Mouse (Mus musculus) erythroblast, embryonic 14.5 days (primary cell): ENCODE measurements around the gene AC134908.4. TPM values are rescaled to one million over a fixed set of nuclear protein-coding genes. Genes with fewer than 3 reads are reported as not detected.

Experiments
- H3K27me3 ChIP-seq: 2 replicates; pipeline ENCODE4 v1.6.1; 2012; ENCODE audit warnings: inconsistent platforms; ENCODE audit not compliant: control insufficient read depth
- H3K36me3 ChIP-seq: 2 replicates; pipeline ENCODE4 v1.6.1; 2012; ENCODE audit warnings: mild to moderate bottlenecking, inconsistent platforms; ENCODE audit not compliant: control insufficient read depth
- H3K4me1 ChIP-seq: 2 replicates; pipeline ENCODE4 v1.6.1; 2012; ENCODE audit warnings: inconsistent platforms; ENCODE audit not compliant: control insufficient read depth
- H3K4me3 ChIP-seq: replicated peaks from 2 replicates; pipeline ENCODE3; 2012; ENCODE audit warnings: moderate library complexity, mild to moderate bottlenecking, inconsistent platforms
- H3K9me3 ChIP-seq: 2 replicates; pipeline ENCODE4 v1.6.1; 2012; ENCODE audit warnings: low read length, inconsistent platforms, mixed read lengths; ENCODE audit not compliant: control insufficient read depth
- GATA1 ChIP-seq: IDR thresholded peaks from 2 replicates; pipeline ENCODE4 v1.6.1; 2012; ENCODE audit warnings: low read length, inconsistent platforms, mixed read lengths
- TAL1 ChIP-seq: IDR thresholded peaks from 3 replicates; pipeline ENCODE4 v1.6.1; 2012; ENCODE audit warnings: low read length, inconsistent platforms, mixed read lengths
- polyA plus RNA-seq: library from polyadenylated mRNA; stranded (reverse); fragments of >175 nt; gene quantifications from 2 replicates; pipeline ENCODE4 v1.2.3, GENCODE M21; 2012

The AC134908.4 gene
- polyA plus RNA-seq, 1 experiment = not detected

DNA sequence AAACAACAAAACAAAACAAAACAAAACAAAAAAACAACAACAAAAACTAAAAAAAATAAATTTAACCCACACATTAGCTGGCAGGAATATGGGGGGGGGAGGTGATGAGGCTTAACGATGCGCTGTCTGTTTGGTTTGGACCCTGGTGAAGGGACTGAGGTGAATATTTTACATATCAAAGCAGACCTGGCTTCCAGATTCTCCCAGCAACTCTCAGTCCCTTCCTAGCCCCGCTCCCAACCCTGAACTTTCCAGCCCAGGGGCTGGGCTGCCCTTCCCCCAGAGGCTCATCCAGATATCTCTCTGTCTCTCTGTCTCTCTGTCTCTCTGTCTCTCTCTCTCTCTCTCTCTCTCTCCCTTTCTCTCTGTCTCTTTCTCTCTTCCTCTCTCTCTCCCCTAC lies 32.9 kb downstream of the AC134908.4 start:
- Histone ChIP-seq H3K9me3 (no peaks in the 10 kb centered on the region), H3K36me3 (no peaks in the 10 kb centered on the region), H3K4me3 (no peak overlapping the region), H3K27me3 (peaks cover 7% of the 10 kb centered on the region), H3K4me1 (no peaks in the 10 kb centered on the region)
- TF ChIP-seq GATA1 = no peak
- no peak for TF ChIP-seq TAL1

DNA sequence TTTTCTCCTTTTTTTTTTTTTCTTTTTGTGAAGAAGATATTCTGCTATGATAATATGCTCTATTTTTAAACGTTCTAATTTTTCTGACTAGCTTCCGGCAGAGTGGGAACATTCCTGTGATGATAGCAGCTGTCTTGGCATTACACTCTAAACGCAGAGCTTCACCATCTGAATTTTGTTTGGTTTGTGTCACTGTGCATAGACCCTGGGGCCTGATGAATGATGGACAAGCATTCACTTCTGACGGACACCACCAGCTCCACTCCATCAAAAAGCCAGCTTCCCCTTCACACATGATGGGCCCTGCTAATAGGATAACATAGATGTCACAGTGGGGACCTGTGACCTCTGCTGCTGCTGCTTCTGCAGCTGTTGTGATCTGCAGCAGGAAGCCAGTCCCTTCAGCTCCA lies 33.9 kb downstream of the AC134908.4 start:
- Histone ChIP-seq H3K4me1 (no peaks in the 10 kb centered on the region), H3K36me3 (no peaks in the 10 kb centered on the region), H3K4me3 (no peak overlapping the region), H3K27me3 (0 out of 2 replicates have a peak, but pooled peaks cover 3% of the 10 kb centered on the region), H3K9me3 (no peaks in the 10 kb centered on the region)
- TF ChIP-seq TAL1 (no peak), GATA1 (no peak)

DNA sequence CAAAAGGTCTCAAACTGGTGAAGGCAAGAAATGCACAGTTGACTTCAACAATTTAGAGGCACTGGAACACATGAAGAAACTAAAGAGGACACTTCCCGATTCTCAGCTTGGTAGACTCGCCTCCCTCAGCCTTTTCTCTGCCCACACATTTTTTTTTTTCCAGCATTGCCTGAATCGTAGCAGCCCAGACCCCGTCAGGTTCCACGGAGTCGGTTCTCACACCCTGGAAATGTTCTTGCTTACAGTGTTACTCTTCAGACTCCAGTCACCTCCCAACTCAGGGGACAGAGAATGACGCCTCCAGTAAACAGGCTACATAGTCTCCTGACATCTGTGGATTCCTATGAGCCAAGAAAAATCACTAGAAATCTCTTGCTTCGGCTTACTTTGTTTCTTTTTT lies 35.3 kb downstream of the AC134908.4 start:
- TF ChIP-seq TAL1 = no peak
- TF ChIP-seq GATA1 = no peak

DNA sequence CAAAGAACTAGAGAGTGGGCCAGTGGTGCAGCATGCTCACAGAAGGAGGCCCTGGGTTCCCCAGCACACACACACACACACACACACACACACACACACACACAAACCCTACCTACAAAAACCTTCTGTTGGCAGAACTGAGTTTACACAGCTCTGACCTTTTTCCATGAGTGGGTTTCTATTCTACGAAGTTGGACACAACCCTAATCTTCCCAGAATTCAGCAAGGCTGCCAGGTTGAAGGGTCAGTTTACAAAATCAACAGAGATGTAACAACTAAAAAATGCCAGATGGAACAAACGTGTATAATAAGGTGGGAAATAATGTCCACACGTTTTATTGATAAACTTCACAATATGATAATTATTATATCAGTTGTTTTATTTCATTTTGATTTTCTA lies 37.8 kb downstream of the AC134908.4 start:
- H3K36me3 ChIP-seq = no peaks in the 10 kb centered on the region
- H3K4me1 ChIP-seq = no peaks in the 10 kb centered on the region
- TF ChIP-seq TAL1 (no peak), GATA1 (no peak)
- H3K9me3 ChIP-seq = no peaks in the 10 kb centered on the region
- no peak overlapping the region for H3K4me3 ChIP-seq
- 0 out of 2 replicates have a peak, but pooled peaks cover 3% of the 10 kb centered on the region for H3K27me3 ChIP-seq

More for the DNA sequence above, 35.3 kb downstream of the AC134908.4 start:
- Histone ChIP-seq H3K4me3 (no peak overlapping the region), H3K4me1 (no peaks in the 10 kb centered on the region), H3K27me3 (0 out of 2 replicates have a peak, but pooled peaks cover 3% of the 10 kb centered on the region), H3K36me3 (no peaks in the 10 kb centered on the region), H3K9me3 (no peaks in the 10 kb centered on the region)

DNA sequence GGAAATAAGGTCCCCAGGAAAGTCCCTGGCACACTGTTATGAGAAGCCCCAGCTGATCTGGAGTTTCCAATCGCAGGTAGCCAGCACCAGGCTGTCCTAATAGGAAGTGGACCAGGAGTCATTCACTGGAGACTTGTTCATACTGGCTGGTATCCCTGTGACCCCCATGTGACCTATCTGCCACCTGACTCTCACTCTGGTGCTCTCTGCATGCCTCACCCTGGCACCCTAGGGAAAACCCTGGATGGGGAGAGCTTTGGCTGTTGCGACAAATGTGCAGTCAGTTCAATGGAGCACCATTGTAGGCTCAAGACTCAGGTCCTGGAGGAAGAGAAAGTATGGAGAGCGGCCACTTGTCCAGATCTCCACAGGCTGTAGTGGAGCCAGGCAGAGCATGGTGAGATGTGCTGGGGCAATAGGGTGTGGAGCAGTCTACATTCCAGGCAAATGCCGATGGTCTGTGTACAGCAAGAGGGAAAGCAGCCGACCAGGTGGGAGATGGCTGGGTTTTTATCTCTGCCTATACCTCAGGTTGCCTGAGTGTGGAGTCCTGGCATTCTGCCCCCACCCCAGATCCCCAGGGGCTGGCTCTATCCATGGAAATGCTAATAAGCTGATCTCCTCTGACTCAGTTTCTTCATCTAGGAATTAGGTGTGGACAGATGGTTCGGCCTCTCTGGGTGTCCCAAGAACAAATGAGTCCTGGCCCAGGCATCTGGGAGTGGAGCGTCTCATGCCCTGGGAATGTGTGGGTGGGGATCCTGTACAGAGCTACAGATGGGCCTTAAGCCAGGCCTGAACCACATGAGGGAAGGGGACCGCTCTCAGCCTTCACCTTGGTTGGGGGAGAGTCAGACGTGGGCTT lies 38.8 kb downstream of the AC134908.4 start:
- Histone ChIP-seq H3K9me3 (no peaks in the 10 kb centered on the region), H3K27me3 (0 out of 2 replicates have a peak, but pooled peaks cover 3% of the 10 kb centered on the region), H3K36me3 (no peaks in the 10 kb centered on the region), H3K4me3 (no peak overlapping the region), H3K4me1 (no peaks in the 10 kb centered on the region)
- TF ChIP-seq TAL1 (no peak), GATA1 (no peak)

DNA sequence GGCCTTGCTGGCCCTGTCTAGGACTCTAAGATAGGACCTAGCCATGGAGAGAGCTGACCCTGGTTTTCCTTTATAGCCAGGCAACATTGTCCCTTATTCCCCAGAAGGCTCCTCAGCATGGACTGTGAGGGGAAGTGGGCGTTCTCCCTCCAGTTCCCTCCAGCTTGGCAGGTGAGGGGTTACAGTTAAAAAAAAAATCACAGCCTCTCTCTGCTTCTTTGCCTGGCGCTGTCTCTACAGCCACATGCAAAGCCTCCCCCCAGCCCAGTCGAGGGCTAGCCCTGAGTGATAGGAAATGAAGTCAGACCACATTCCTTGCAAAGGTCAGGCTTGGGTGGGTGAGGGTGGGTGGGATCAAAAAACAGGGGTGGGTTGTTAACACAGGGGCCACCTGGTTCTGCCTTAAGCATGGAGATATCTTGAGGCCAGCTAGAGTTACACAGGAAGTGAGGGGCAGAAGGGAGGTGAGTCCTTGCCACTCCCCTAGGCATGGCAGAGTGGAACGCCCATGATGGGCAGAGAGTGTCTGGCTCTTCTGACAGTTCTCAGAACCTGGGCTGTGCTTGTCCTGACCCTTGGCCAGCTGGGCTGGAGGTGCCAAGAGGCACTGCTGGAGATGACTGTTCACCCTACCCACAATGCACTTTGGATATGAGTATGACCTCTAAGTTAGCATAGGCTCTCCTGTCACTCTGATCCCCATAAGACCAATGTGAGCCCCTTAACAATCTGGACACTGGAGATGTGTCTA lies 39.7 kb downstream of the AC134908.4 start:
- TF ChIP-seq GATA1 = no peak
- H3K9me3 ChIP-seq = no peaks in the 10 kb centered on the region
- H3K27me3 ChIP-seq = 0 out of 2 replicates have a peak, but pooled peaks cover 3% of the 10 kb centered on the region
- H3K4me3 ChIP-seq = no peak overlapping the region
- no peaks in the 10 kb centered on the region for H3K36me3 ChIP-seq
- H3K4me1 ChIP-seq = no peaks in the 10 kb centered on the region

DNA sequence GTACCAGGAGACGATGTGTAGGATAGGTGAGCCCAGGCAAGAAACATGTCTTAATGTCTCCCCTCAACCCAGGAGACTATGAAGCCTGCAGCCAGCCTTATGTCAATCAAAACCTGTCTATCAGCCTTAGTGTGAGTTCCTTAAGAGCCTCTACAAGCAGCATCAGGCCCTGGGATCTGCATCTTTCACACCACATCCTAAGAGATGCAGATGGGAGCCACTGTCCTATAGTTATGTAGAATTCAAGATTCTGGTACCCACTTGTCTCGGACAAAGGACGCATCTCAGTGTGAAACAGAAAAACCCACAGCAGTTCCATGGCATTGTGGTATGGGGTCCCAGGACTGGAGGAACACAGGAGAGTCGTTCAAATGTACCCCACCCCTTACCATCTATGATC lies 40.4 kb downstream of the AC134908.4 start:
- H3K9me3 ChIP-seq = no peaks in the 10 kb centered on the region
- TF ChIP-seq GATA1 (no peak), TAL1 (no peak)

DNA sequence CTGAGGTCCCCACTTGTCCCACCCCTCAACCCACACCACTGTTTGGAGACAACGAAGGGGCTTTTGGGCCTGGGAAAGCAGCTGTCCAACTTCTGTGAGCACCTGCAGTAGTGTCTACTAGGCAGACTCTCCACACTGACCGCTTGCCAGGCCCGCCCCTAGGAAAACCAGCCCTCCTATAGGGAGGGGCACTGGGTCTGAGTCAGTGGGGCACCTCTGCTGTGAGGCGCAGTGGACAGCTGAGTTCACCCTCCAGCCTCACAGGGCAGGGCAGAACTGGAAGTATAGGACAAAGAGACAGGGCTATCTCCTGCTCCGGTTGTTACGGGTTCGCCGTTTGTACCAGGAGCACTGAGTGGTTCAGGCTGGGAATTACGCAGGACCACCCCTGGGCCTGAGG lies 41.2 kb downstream of the AC134908.4 start, which contains the start of gene Msln:
Msln (minus strand) TSS at position 138 of the 400 bp plus-strand sequence.
- TF ChIP-seq TAL1 (no peak), GATA1 (no peak)
- Histone ChIP-seq H3K4me3 (no peak within 1 kb of the TSS), H3K27me3 (0 out of 2 replicates have a peak, but pooled peaks cover 3% of the 10 kb centered on the region), H3K4me1 (no peaks in the 10 kb centered on the region), H3K9me3 (no peaks in the 10 kb centered on the region), H3K36me3 (no peaks in the 10 kb centered on the region)

More for the DNA sequence above, 40.4 kb downstream of the AC134908.4 start:
- Histone ChIP-seq H3K4me3 (no peak overlapping the region), H3K4me1 (no peaks in the 10 kb centered on the region), H3K36me3 (no peaks in the 10 kb centered on the region), H3K27me3 (0 out of 2 replicates have a peak, but pooled peaks cover 3% of the 10 kb centered on the region)

DNA sequence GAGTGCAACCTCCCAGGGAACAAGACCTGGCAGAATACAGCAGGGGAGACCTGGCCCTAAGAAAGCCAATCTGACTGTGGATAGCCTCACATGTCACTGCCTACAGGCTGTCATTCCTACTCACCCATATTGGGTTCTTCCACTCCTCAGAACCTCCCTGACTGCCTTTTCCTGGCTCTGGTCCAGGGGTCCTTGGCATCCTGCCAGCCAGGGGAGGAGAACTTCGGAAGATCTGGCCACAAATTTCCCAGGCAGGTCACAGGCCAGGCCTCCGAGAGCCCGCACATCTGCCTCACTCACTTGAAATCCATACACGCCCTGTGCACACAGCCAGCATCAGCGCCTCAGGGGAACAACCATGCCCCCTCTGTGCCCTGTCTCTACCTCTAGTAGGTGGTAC lies 44.0 kb downstream of the AC134908.4 start:
- H3K4me3 ChIP-seq = no peak overlapping the region
- TF ChIP-seq TAL1 (no peak), GATA1 (no peak)
- H3K4me1 ChIP-seq = no peaks in the 10 kb centered on the region
- no peaks in the 10 kb centered on the region for H3K9me3 ChIP-seq
- H3K27me3 ChIP-seq = no peaks in the 10 kb centered on the region
- no peaks in the 10 kb centered on the region for H3K36me3 ChIP-seq
